Mouse (Mus musculus) heart, postnatal 36 days (tissue): Measurements from ENCODE around the gene Slc7a1. TPM values are rescaled to one million over a fixed set of nuclear protein-coding genes. Genes with fewer than 3 reads are reported as not detected.

Source experiments
- DNase-seq, 2 experiments: peaks; one replicate each; pipeline ENCODE4 v3.0.0; 2021 to 2022
- intact Hi-C: fragments of 180-260 bp; cut with DNase I; formaldehyde crosslinking; loops from one replicate; pipeline ENCODE4 v1.15.1; 2025
- total RNA-seq, 2 experiments: library from RNA; stranded (reverse); gene quantifications; 2 replicates each; pipeline ENCODE4 v1.2.3; 2021

Gene Slc7a1
- total RNA-seq, 2 experiments from 2014 or later: 9.3 to 20.3 TPM

- intact Hi-C loops: no loop called here
Observed at GRCm38 (mm10) chr5:148278233-148278632, 121.5 kb downstream of the Slc7a1 start.

More at GRCm38 (mm10) chr5:148278233-148278632, 121.5 kb downstream of the Slc7a1 start:
- no peak for DNase-seq

Other genes starting within 250 kb of the Slc7a1 start
- 10 to 100 TPM; 90.7 to 96.1 TPM for gene Ubl3, start 152.9 kb upstream of the Slc7a1 start, total RNA-seq